Mouse (Mus musculus) heart, postnatal 10 days (tissue): Measurements from ENCODE around the gene Cracr2b. TPM values are rescaled to one million over a fixed set of nuclear protein-coding genes. Genes with fewer than 3 reads are reported as not detected.
A peak's percentile ranks its signal among the peaks of the same experiment; 100 is the strongest.

Experiments
- DNase-seq, 2 experiments: peaks; one replicate each; pipeline ENCODE4 v3.0.0; 2021
- intact Hi-C: fragments of 180-260 bp; cut with DNase I; formaldehyde crosslinking; loops from one replicate; pipeline ENCODE4 v1.15.1; 2025
- total RNA-seq, 2 experiments: library from RNA; stranded (reverse); gene quantifications; 2 replicates each; pipeline ENCODE4 v1.2.3; 2021

Gene Cracr2b
- total RNA-seq, 2 experiments from 2014 or later = 23.2 to 26.1 TPM

DNA sequence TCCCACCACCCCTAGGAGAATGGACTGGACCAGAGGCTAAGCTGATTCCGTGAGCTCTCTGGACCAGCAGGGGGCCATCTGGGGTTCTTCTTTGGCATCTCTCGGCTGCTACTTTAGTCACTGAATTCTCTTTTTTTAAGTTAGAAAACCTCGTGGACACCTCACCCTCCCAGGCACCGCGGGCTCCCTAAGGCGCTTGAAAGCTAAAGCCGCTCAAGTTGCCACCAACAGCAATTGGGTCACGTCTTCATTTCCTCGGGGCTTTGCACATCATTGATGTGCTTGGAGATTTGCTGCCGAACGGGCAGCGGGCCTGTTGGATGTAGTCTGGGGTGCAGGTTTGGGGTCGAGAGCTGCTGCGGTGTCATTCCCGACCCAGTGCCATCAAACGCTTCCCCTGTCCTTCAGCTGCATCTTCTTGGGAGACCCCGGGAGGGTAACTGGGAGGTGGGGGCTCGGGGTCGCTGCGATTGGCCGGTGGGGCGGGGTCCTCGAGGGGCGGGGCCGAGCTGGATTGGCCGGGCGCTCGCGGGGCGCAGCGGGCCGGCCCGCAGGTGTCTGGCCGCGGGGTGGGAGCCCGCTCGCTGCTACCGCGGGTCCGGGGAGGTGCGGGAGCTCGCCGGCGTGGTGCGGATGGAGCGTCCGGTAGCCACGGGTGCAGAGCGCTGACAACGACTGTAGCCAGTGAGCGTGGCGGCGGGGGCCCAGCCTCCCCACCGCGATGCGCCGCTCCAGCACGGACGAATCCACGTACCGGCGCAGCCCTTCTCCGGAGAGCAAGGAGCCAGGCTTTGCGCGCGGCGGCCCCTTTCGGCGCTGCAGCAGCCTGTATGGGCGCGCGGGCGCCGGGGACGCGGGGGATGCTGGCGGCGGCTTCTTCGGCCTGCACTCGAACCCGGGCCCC, 20.9 kb downstream of the Cracr2b start:
- intact Hi-C loops = loop anchor here (1.0 to 5.0 kb wide), 2 partner anchors 44 to 126 kb away; no protein-coding TSS in a partner anchor
- DNase-seq = peak in 1 of 2 experiments; percentile 77

- DNase-seq = no peak
- intact Hi-C loops = loop anchor here (5.0 kb wide), 1 partner anchor 125 kb away; no protein-coding TSS in a partner anchor
These were observed 21.7 kb downstream of the Cracr2b start for GRCm38 (mm10) chr7:141482531-141483024.

DNA sequence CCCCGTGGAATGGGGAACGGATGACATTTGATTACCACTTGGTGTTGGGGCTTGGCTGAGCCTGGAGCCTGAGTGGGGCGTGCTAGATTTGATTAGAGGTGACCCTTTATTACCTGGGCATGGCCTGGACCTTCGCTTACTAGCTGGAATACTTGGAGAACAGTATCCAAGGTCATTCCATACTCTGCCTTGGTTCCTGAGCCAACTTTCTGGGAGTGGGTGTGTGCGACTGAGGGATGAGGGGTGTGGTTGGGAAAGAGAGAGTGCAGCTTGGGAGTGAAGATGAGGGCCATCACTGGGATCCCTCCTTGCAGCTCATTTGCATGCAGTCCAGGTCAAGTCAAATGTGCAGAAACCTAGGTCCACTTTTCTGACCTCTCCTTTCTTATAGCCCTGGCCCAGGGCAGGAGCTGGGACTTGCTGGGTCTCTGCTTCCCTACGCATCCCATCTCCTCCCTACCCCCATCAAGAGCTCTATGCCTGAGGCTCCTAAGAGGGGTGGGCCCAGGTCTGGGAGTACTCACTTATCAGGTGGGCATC, 22.3 kb downstream of the Cracr2b start:
- intact Hi-C loops = loop anchor here (5.0 kb wide), 1 partner anchor 124 kb away; no protein-coding TSS in a partner anchor
- DNase-seq = no peak

- intact Hi-C loops = loop anchor here (5.0 kb wide), 1 partner anchor 123 kb away; no protein-coding TSS in a partner anchor
- DNase-seq = no peak
These were observed 23.6 kb downstream of the Cracr2b start for GRCm38 (mm10) chr7:141484186-141485120.

GRCm38 (mm10) chr7:141485186-141485585, 24.3 kb downstream of the Cracr2b start:
- intact Hi-C loops = no loop called here
- DNase-seq = no peak

DNA sequence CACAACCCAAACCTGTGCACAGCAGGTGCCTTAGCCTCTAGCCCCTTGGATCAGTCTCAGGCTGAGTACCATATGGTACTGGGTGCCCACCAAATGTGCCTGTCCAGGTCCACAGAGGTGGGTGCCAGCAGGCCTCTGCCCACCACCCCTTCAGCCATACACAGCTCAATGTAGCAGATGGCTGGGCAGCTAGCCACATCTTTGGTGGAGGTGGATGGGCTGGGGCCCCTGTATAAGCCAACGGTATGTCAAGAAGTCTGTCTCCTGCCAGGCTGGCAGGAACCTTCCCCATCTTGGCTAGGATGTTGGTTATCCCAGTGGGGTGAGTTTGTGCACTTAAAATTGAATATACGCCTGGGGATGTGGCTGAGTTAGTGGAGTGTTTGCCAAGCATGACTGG, 24.7 kb downstream of the Cracr2b start:
- no peak for DNase-seq
- intact Hi-C loops = no loop called here

GRCm38 (mm10) chr7:141486239-141486638, 25.3 kb downstream of the Cracr2b start:
- intact Hi-C loops = no loop called here
- no peak for DNase-seq

- DNase-seq = no peak
- intact Hi-C loops = no loop called here
These were observed 26.2 kb downstream of the Cracr2b start for GRCm38 (mm10) chr7:141487141-141487540.

DNA sequence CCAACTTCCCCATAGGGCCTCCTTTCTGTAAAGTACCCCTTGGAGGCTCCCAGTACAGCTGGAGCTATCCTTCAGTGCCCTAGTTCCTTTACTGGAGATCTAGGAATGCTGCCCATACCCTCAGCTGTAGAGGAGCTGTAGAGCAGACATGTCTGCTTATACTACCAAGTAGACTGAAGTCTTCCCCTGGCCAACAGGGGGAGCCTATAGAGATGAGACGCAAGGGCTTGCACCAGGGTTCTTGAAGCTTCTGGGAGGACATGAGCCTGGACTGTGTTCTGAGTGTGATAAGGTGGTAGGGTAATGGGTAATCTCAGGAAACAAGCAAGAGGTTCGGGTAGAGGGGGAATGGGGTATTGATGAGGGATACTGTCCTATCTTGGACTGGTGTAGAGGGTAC, 30.3 kb downstream of the Cracr2b start:
- intact Hi-C loops = no loop called here
- DNase-seq = no peak

DNA sequence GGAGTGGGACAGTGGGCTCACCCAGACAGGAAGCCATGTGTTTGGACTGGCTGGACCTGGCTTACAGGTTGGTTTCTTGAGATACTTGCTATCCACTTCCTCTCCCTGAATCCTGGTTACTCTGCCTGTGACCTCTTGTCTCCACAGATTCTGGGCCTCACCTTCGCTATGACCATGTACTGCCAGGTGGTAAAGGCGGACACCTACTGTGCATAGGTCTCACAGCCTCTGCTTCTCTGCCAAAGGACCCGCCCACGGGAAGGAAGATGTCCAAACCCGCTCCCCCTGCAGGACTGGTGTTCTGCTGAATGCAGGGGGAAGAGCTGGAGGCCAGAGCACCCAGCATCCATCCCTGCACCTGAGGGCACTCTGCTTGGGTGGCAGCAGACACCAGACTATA, 31.8 kb downstream of the Cracr2b start:
- intact Hi-C loops = no loop called here
- DNase-seq = no peak

DNA sequence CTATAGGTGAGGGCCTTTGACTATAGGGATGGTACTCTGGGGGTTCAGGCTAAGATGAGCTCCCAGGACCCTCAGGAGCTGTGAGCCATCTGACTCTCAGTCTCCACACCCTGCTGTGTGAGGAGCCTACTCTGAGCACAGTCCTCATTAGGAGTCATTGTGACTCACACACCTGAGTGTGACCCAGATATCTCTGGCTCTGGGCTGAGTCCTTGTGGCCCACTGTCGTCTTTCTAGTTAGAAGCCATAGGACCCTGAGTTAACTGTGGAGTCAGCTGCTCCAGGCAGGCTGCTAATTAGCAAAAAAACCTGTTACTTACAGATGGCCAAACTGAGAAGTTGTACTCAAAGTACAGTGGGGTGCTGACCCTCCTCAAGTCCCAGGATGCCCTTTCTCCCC, 32.8 kb downstream of the Cracr2b start:
- DNase-seq = no peak
- intact Hi-C loops = no loop called here

DNA sequence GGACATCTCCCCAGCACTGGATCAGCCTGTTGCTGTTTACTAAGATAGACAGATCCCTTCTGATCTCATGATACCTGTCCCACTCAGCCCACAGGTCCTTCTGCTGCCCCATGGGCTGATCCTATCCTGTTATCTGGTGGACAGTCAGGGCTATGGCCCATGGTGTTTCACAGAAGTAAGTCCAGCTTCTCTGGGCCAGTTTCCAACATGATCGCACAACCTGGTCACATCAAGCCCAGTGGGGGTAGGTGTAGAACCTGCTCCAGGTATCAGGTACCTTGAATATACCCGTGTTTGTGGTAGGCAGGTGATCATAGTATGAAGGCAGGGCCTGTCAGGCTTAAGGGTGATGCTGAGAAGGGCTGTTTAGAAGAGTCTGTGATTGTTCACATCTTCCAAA, 34.5 kb downstream of the Cracr2b start:
- intact Hi-C loops = no loop called here
- no peak for DNase-seq

DNA sequence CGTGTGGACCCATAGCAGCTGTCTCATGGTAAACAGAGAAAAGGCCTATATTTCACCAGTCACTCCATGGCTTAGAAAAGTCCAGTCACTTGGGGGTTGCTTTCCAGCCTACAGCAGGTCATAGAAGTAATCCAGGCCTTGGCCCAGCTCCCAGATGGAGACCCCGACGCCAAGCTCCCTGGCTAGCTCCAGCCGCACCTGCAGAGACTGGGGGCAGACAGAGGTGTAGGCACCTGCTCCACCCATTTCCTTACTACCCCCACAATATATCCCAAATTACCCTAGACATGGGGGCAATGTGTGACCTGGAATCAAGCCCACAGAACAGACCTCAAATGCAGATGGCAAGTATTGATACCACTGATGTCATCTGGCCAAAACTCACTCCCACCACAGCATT, 35.0 kb downstream of the Cracr2b start:
- no peak for DNase-seq
- intact Hi-C loops = no loop called here

- intact Hi-C loops = no loop called here
- DNase-seq = peak; percentile 51 to 56
These were observed 36.7 kb downstream of the Cracr2b start for GRCm38 (mm10) chr7:141497600-141497999.

GRCm38 (mm10) chr7:141501820-141502555, 41.1 kb downstream of the Cracr2b start:
- intact Hi-C loops = no loop called here
- DNase-seq = no peak

DNA sequence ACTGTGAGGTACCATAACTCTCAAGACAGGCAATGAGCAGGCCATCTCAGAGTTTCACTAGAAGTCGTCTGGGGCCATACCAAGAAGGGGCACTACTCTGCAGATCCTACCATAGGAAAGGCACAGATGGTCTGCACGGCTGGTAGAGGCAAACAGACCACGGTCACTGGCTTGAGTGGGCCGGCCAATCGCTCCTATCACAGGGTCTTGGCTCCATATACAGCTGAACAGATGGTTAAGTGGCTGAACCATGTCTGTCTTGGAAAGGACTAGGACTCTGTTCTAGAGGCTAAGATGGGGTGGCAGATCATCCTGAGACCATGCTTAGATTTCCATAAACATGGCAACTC, 41.6 kb downstream of the Cracr2b start:
- no peak for DNase-seq
- intact Hi-C loops = no loop called here

DNA sequence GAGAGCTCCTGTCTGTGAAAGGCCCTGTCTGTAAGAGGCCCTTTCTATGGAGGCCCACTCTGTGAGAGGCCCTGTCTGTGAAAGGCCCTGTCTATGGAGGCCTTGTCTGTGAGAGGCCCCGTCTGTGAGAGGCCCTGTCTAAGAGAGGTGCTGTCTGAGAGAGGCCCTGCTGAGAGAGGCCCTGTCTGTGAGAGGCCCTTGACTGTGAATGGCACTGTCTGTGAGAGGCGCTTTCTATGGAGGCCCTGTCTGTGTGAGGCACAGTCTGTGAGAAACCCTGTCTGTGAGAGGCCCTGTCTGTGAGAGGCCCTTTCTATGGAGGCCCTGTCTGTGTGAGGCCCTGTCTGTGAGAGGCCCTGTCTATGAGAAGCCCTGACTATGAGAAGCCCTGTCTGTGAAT, 45.4 kb downstream of the Cracr2b start:
- no peak for DNase-seq

DNA sequence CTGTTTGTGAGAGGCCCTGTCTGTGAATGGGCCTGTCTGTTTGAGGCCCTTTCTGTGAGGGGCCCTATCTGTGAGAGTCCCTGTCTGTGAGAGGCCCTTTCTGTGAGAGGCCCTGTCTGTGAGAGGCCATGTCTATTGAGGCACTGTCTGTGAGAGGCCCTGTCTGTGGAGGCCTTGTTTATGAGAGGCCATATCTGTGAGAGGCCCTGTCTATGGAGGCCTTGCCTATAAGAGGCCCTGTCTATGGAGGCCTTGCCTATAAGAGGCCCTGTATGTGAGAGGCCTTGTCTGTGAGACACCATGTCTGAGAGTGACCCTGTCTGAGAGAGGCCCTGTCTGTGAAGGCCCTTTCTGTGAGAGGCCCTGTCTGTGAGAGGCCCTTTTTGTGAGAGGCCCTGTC, 47.3 kb downstream of the Cracr2b start:
- no peak for DNase-seq
- intact Hi-C loops = no loop called here

More for the DNA sequence above, 45.4 kb downstream of the Cracr2b start:
- intact Hi-C loops = no loop called here

- DNase-seq = no peak
- intact Hi-C loops = no loop called here
These were observed 49.3 kb downstream of the Cracr2b start for GRCm38 (mm10) chr7:141510196-141510595.

GRCm38 (mm10) chr7:141510681-141511191, 49.8 kb downstream of the Cracr2b start:
- intact Hi-C loops = no loop called here
- DNase-seq = peak; percentile 58 to 66
